Mouse (Mus musculus) embryonic fibroblast, embryonic 13.5 days (primary cell): Measurements from ENCODE around the gene Nprl2. TPM values are rescaled to one million over a fixed set of nuclear protein-coding genes. Genes with fewer than 3 reads are reported as not detected.

Experiments
- H3K27ac ChIP-seq: 2 replicates; pipeline ENCODE4 v1.5.1; 2012; ENCODE audit warnings: low read length, control low read depth, inconsistent platforms; ENCODE audit not compliant: insufficient read depth
- H3K4me1 ChIP-seq: 2 replicates; pipeline ENCODE4 v1.6.1; 2011; ENCODE audit warnings: low read length; ENCODE audit not compliant: control insufficient read depth, insufficient read depth
- H3K4me3 ChIP-seq: 2 replicates; pipeline ENCODE4 v1.5.1; 2011; ENCODE audit warnings: mild to moderate bottlenecking, control low read depth, low read length; ENCODE audit not compliant: insufficient read depth
- CTCF ChIP-seq: IDR thresholded peaks from 2 replicates; pipeline ENCODE4 v1.5.1; 2011; ENCODE audit warnings: mild to moderate bottlenecking, control low read depth, low read length, moderate library complexity, borderline replicate concordance; ENCODE audit not compliant: insufficient read depth
- POLR2A ChIP-seq: IDR thresholded peaks from 2 replicates; pipeline ENCODE4 v1.6.1; 2011; ENCODE audit warnings: low read depth, mild to moderate bottlenecking, control low read depth, low read length, moderate library complexity
- polyA plus RNA-seq: library from polyadenylated mRNA; stranded (reverse); fragments of >200 nt; gene quantifications from 2 replicates; pipeline ENCODE4 v1.2.4, GENCODE M21; 2011; ENCODE audit warnings: low read depth; ENCODE audit not compliant: missing spikeins, insufficient read length

The Nprl2 gene
- polyA plus RNA-seq = 16.7 and 18.9 TPM in 2 replicates

DNA sequence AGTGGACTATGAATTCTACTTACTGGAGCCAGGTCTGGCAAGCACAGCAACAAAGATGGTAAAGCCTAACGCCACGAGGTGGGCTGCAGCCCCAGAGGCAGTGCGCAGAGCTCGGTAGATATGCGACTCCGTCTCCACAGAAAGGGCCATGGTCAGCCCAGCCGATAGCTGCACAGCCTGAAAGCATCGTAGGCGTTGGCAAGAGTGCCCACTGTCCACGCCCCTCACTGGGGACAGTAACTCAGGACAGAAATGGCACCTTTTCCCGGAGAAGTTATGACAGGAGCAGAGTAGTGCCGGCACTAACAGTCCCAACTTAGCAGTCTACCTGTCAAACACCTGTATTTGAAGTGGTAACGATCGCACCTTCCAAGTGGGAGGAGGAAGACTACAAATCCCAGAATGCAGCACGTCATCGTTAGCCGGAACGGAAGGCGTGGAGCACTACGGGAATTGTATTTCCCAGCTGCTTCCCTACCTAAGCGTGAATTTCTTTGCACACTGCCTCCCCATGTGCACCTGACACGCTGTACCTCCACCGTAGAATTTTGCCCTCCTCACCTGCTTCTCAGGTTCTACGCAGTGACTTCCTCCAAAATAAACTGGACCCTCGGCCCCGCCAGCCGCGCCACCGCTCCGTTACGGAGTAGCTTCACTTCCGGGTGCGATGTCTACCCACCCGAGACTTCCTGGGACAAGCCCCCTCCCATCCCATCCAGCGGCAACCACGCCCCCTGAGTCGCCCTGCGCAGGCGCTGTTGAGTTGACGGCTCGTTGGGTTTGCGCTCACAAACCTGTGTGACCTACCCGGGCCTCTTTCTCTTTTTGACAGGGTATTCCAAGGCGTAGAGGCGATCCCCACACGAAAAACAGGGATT is at the start of gene Nprl2, which contains the start of gene Cyb561d2:
TSS of gene Nprl2 (plus strand) at position 753 of the 878 bp plus-strand sequence.
TSS of gene Cyb561d2 (minus strand) at position 720 of the 878 bp plus-strand sequence.
- Histone ChIP-seq H3K27ac (no peak within 1 kb of the TSS), H3K4me1 (peaks cover 4% of the 10 kb centered on the region; the same call in 1 of the 2 replicates), H3K4me3 (peak within 1 kb of the TSS; percentile 62)
- TF ChIP-seq POLR2A (peak; percentile 70), CTCF (no peak)

DNA sequence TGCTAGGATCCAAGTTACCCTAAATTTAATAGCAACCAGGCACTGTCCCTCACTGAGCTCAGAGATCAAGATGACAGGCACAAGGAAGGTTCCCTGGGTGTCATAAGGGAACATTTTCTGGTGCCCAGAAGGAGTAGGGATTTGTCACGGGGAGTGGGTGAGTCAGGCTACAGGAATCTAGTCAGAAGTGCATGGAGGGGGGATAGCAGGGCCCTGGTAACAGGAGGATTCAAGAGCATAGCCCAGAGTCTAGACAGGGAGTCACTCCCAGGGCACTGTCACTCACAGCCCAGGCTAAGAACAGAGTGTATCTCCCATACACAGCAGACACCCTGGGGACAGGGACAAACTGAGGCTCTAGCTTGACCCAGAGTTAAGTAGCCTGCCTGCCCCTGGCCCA is 48.5 kb upstream of the Nprl2 start:
- Histone ChIP-seq H3K4me3 (no peak overlapping the region), H3K4me1 (peaks cover 11% of the 10 kb centered on the region; the same call in 1 of the 2 replicates), H3K27ac (no peak overlapping the region)
- TF ChIP-seq POLR2A = no peak
- no peak for TF ChIP-seq CTCF

DNA sequence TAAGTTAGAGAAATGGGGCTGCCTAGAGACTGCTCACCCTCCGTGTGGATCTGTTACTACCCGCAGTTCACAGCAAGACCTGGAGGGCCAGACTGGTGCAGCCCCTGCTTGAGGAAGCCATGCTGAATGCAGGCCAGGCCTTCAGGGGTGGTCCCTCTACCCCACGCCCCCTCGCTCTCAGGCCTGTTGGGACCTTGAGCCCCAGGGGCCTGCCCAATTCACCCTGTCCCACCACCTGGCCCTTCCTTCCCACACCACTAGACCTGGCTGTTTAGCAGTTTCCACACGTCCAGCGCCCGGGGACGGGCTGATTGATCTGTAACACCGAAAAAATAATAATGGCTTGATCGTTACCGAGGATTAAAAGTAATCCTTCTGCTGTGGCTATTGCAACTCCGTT is 47.8 kb upstream of the Nprl2 start:
- TF ChIP-seq POLR2A = no peak
- TF ChIP-seq CTCF = no peak
- no peak overlapping the region for H3K4me3 ChIP-seq
- H3K4me1 ChIP-seq = peaks cover 11% of the 10 kb centered on the region; the same call in 1 of the 2 replicates
- H3K27ac ChIP-seq = no peak overlapping the region

DNA sequence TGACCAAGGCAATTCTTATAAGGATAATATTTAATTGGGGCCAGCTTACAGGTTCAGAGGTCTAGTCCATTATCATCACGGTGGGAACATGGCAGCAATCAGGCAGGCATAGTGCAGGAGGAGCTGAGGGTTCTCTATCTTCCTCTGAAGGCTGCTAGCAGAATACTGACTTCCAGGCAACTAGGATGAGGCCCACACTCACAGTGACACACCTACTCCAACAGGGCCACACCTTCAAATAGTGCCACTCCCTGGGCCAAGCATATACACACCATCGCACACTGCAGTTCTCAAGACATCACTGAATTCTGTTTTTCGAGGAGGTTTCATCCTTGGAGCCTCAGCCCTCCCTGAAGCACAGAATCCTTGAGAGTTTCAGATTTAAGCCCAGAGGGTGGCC is 45.7 kb upstream of the Nprl2 start:
- Histone ChIP-seq H3K27ac (no peak overlapping the region), H3K4me1 (peaks cover 11% of the 10 kb centered on the region; the same call in 1 of the 2 replicates), H3K4me3 (no peak overlapping the region)
- TF ChIP-seq POLR2A (no peak), CTCF (no peak)

DNA sequence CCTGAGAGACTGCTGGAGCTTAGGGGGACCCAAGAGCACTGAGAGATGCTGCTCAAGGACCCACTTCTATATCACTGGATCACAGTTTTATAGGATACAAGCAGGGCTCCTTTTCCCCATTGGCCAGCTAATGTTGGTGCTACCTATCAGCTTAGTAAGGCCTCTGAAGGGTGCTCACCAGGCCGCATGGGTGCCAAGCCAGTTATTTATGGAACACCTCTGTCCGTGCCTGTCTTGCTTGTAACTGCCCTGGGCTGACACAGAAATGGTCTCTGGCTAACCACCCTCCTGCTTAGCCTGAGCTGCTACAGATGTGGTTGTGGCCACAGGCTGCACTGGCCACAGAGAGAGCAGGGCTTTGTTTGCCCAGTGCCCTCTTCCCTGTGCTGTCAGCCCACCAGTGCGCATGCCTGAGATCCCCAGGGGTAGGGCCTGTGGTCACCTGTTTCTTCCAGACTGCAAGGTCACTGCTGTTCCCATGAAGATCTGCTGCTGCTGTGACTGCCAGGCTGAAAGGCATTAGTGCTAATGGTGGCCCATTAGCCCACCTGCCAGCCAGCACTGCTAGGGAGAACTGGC is 41.2 kb upstream of the Nprl2 start:
- no peak overlapping the region for H3K4me3 ChIP-seq
- no peak overlapping the region for H3K27ac ChIP-seq
- TF ChIP-seq POLR2A = no peak
- no peak for TF ChIP-seq CTCF
- no peaks in the 10 kb centered on the region for H3K4me1 ChIP-seq

DNA sequence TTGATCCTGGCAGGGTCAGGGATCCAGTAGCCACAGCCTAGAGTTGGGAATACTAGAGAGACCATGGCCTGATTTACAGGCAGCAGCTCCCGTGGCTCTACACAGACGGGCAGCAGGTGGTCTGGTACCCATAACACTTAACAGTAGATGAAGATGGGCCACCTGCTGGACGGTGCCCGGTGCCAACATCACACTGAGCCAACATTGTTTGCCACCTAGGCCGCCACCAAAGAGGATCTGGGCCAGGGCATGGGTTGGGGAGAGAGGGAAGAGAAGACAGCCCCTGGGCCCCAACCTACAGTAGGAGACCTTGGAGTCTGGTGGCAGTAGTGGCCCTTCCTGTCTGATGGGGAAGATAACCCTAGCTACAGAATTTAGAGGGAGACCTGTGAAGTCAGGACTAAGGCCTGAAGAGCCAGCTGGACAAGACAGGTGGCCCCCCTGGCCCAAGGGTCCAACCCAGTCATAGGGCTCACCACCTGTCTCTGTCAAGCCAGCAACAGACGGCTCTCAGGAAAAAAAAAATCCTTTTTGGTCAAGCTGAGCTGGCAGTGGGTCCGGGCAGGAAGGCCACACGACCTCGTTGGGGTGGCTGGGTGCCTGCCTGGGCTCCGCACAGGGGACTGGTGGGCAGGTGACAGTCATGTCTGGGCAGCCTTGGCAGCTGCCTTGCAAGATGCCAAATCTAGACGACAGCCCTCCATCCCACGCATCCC is 39.7 kb upstream of the Nprl2 start:
- Histone ChIP-seq H3K4me3 (no peak overlapping the region), H3K4me1 (no peaks in the 10 kb centered on the region), H3K27ac (no peak overlapping the region)
- no peak for TF ChIP-seq POLR2A
- TF ChIP-seq CTCF = no peak

DNA sequence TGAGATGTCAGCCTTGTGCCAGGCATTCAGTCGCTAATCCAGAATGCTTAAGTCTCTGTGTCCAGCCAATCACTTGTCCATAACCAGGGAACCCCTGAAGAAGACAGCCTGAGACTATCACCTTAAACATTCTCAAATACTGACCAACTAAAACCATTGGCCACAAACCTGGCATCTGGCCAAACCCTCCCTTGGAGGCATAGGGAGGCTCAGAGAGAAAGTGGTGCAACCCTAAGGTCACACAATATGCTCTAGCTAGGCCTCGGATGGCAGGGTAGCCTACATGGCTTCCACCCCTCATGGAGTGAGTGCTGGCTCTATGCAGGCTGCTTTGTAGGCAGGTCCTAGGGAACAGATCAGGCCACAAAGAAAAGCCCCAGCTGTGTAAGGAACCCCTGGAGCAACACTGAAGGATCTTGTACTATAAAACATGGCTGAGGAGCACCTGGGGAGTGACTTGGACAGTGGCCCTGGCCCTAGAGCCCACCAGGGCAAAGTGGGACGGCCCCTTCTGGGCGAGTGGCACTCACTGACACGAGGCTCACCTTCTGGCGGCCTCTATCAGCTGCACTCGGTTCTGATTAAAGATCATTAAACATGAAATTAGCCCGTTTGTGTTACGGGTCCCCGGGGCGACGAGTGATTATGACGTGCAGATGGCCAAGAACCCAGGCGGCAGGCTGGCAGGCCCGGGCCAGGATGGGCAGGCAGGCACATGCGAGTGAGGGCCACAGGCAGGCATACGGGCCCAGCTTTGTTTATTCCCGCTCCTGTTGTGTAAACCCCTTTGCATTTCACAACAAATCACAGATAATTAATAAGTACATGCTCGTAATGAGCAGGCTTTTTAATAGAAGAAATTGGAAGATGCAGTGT is 37.1 kb upstream of the Nprl2 start:
- H3K4me3 ChIP-seq = no peak overlapping the region
- TF ChIP-seq CTCF (no peak), POLR2A (no peak)
- H3K4me1 ChIP-seq = no peaks in the 10 kb centered on the region
- no peak overlapping the region for H3K27ac ChIP-seq

DNA sequence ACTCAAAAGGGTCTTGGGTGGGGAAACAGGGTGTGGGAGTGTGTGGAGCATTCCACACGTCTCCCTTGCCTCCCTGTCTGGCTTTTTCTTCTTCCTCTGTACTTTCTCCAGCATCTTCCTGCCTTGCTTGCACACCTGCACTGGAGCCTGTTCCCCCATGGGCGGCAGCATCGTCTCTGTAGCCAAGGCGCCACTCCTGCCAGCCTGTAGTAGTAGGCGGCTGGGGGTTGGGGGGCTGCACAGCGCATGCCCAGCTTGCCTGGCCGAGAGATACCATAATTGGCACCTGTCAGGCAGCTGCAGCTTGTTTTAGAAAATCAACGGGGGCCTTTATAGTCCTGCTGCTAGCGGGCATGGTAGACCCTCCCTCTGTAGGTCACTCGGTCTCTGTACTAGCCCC is 33.8 kb upstream of the Nprl2 start:
- no peak overlapping the region for H3K4me3 ChIP-seq
- no peak for TF ChIP-seq POLR2A
- TF ChIP-seq CTCF = no peak
- H3K27ac ChIP-seq = no peak overlapping the region
- no peaks in the 10 kb centered on the region for H3K4me1 ChIP-seq

DNA sequence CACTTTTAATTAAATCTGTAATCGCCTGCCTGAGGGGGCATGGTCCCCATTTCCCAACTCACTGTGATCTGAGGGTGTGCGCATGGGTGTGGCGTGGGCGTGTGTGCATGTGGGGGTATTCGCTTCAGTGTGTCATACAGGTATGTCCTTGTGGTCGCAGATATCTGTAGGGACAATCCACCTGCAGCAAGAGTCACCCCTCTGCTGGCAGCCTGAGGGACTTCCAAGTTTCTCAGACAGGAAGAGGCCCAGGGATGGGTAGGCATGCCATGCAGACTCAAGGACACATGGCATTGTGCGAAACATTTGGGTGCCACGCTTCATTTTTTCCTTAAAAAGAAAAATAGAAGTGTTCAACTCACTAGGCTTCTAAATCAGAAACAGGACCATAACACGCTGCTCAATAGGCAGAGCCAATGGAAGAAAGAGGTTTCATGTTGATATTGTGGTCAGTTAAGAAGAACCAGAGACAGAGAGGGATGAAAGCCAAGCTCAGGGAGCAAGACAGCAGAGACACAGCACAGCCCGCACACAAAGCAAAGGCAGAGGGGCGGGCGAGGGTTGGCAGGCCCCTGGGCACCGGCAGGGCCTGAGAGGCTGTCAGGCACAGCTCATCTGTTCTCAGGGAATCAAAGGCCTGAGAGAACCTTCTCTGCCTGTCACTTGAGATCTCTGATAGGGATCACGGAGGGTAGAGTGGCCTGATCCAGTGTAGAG is 31.5 kb upstream of the Nprl2 start:
- Histone ChIP-seq H3K4me3 (no peak overlapping the region), H3K4me1 (no peaks in the 10 kb centered on the region), H3K27ac (no peak overlapping the region)
- no peak for TF ChIP-seq CTCF
- no peak for TF ChIP-seq POLR2A
